Mouse (Mus musculus) ES-Bruce4 (cell line): ENCODE data around the gene Map6.

Experiments
- CTCF ChIP-seq: IDR thresholded peaks from one replicate; pipeline ENCODE4 v1.8.1; 2011; ENCODE audit warnings: low read depth, low read length
- EP300 ChIP-seq: IDR thresholded peaks from 2 replicates; pipeline ENCODE4 v1.6.1; 2011; ENCODE audit warnings: low read depth, low read length; ENCODE audit not compliant: insufficient read depth
- POLR2A ChIP-seq: IDR thresholded peaks from one replicate; pipeline ENCODE4 v1.8.1; 2011; ENCODE audit warnings: low read length; ENCODE audit not compliant: insufficient read depth

DNA sequence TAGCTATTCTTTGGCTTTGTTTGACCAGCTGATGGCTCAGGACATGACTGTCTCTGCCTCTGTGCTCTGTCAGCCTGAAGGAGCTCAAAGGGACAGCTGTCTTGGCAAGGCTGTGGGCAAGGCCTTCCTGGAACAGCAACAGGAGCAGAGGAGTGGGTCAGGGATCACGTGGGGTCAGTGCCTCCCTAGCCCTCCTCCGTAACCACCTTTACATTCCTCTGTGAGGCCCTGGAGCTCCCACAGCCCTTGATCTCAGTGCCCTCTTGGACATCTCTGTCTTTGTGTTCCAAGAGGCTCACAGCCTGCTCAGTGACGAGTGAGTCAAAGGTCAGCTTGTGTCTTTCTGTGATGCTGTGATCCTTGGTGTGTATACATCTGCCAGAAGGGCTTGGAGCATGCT is 39.4 kb downstream of the Map6 start:
- TF ChIP-seq CTCF (no peak), POLR2A (no peak), EP300 (no peak)
